Mouse (Mus musculus) ES-E14 (cell line): ENCODE results near the gene Gzme. TPM values are rescaled to one million over a fixed set of nuclear protein-coding genes. Genes with fewer than 3 reads are reported as not detected.
A peak's percentile ranks its signal among the peaks of the same experiment; 100 is the strongest.
"Not testable (repeated sequence)": the region's sequence is repeated elsewhere in the genome, so short reads cannot be mapped to it uniquely, and the experiment has no call there.

Source experiments
- DNase-seq: peaks from one replicate; pipeline ENCODE4 v3.0.0-alpha.2; 2013; ENCODE audit warnings: low read depth, low spot score
- H3K27ac ChIP-seq: 2 replicates; pipeline ENCODE4 v1.5.1; 2012; ENCODE audit warnings: low read depth, mild to moderate bottlenecking, low read length, moderate library complexity, mixed read lengths; ENCODE audit not compliant: poor library complexity, insufficient read depth, severe bottlenecking
- H3K36me3 ChIP-seq: 2 replicates; pipeline ENCODE4 v1.6.1; 2012; ENCODE audit warnings: mild to moderate bottlenecking, low read length, moderate library complexity, mixed read lengths; ENCODE audit not compliant: control insufficient read depth, poor library complexity, insufficient read depth, severe bottlenecking
- H3K4me1 ChIP-seq, 2 experiments: fragments of 150-350 bp in 1 of 2; sonication (generic) in 1 of 2; 2 replicates each; pipeline ENCODE4 v1.6.1; 2012; ENCODE audit warnings: low read length in 2 of 2, mild to moderate bottlenecking in 1 of 2, mixed read lengths in 1 of 2; ENCODE audit not compliant: control insufficient read depth in 2 of 2, insufficient read depth in 2 of 2, poor library complexity in 1 of 2
- H3K4me3 ChIP-seq, 2 experiments: fragments of 150-350 bp in 1 of 2; sonication (generic) in 1 of 2; 2 replicates each; pipeline ENCODE4 v1.5.1; 2012; ENCODE audit warnings: low read length in 2 of 2, low read depth in 1 of 2, mild to moderate bottlenecking in 1 of 2, mixed read lengths in 1 of 2; ENCODE audit not compliant: insufficient read depth in 1 of 2, poor library complexity in 1 of 2, severe bottlenecking in 1 of 2
- H3K9ac ChIP-seq: 2 replicates; pipeline ENCODE4 v1.6.1; 2012; ENCODE audit warnings: low read depth, mild to moderate bottlenecking, low read length, mixed read lengths; ENCODE audit not compliant: poor library complexity, insufficient read depth, severe bottlenecking
- H3K9me3 ChIP-seq: fragments of 150-350 bp; sonication (generic); 2 replicates; pipeline ENCODE4 v1.6.1; 2012; ENCODE audit warnings: low read depth, mild to moderate bottlenecking, low read length; ENCODE audit not compliant: control insufficient read depth, insufficient read depth
- CHD2 ChIP-seq: IDR thresholded peaks from 2 replicates; pipeline ENCODE4 v1.6.1; 2014; ENCODE audit warnings: mild to moderate bottlenecking, low read depth, low read length, inconsistent platforms
- HCFC1 ChIP-seq: IDR thresholded peaks from 2 replicates; pipeline ENCODE4 v1.6.1; 2012; ENCODE audit warnings: low read length, inconsistent platforms, borderline replicate concordance; ENCODE audit not compliant: insufficient read depth
- MAFK ChIP-seq: IDR thresholded peaks from 2 replicates; pipeline ENCODE4 v1.6.1; 2014; ENCODE audit warnings: mild to moderate bottlenecking, low read depth, low read length, inconsistent platforms; ENCODE audit not compliant: insufficient read depth
- ZC3H11A ChIP-seq: IDR thresholded peaks from 2 replicates; pipeline ENCODE4 v1.6.1; 2012; ENCODE audit warnings: low read depth, mild to moderate bottlenecking, inconsistent platforms, low read length, borderline replicate concordance
- ZNF384 ChIP-seq: IDR thresholded peaks from 2 replicates; pipeline ENCODE4 v1.6.1; 2012; ENCODE audit warnings: low read depth, low read length, inconsistent platforms
- in situ Hi-C, 2 experiments: fragments of 600-800 bp; cut with MboI; formaldehyde crosslinking; loops; one replicate each; pipeline ENCODE4 v1.15.1; 2025; ENCODE audit warnings: low sequenced_read_pairs in 2 of 2, inconsistent platforms in 1 of 2; ENCODE audit not compliant: unreplicated experiment in 2 of 2
- total RNA-seq: library from RNA; depleted of rRNA; stranded (reverse); fragments of 300-350 nt; gene quantifications from 2 replicates; pipeline ENCODE4 v1.2.3, GENCODE M21; 2012

The Gzme gene
- total RNA-seq, 1 experiment: 0.98 TPM

GRCm38 (mm10) chr14:56128341-56128740, 7.9 kb upstream of the Gzme start:
- Histone ChIP-seq H3K4me1 (no peaks in the 10 kb centered on the region), H3K27ac (no peak overlapping the region), H3K4me3 (no peak overlapping the region), H3K9ac (no peak overlapping the region), H3K36me3 (no peaks in the 10 kb centered on the region), H3K9me3 (no peaks in the 10 kb centered on the region)
- DNase-seq: peak; percentile 13
- TF ChIP-seq ZC3H11A (no peak), CHD2 (no peak)
- in situ Hi-C loops: no loop called here

GRCm38 (mm10) chr14:56123516-56123915, 3.1 kb upstream of the Gzme start:
- DNase-seq: no peak
- H3K4me3 ChIP-seq: no peak overlapping the region
- TF ChIP-seq CHD2 (no peak), HCFC1 (no peak), ZNF384 (no peak), ZC3H11A (no peak), MAFK (no peak)
- H3K4me1 ChIP-seq: no peaks in the 10 kb centered on the region
- no peaks in the 10 kb centered on the region for H3K36me3 ChIP-seq
- in situ Hi-C loops: no loop called here
- no peak overlapping the region for H3K27ac ChIP-seq
- no peaks in the 10 kb centered on the region for H3K9me3 ChIP-seq
- H3K9ac ChIP-seq: no peak overlapping the region

DNA sequence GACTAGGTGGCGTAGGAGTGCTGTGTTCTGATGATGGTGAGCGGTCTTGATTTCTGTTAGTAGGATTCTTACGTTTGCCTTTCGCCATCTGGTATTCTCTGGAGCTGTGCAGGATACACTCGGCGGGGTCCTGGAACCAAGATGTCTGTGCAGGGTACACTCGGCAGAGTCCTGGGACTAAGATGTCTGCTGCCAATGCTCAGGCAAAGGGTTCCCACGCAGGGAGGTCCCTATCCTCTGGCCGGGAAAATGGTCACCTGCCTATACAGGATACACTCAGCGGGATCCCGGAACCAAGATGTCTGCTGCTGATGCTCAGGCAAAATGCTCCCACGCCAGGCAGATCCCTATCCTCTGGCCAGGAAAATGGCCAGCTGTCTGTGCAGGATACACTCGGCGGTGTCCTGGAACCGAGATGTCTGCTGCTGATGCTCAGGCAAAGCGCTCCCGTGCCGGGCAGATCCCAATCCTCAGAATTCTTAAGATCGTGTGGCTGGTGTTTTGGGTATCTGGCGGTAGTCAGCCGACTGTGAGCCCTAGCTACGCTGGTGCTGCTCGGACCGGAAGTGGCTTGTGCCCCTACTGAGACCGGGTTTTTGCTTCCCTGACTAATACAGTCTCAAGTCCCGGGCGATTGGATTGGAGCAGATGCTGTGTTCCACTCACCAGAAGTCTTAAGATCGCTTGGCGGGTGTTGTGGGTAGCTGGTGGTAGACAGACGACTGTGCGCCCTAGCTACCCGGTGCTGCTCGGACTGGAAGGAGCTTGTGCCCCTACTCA, 4.7 kb downstream of the Gzme start:
- in situ Hi-C loops, H3K4me1 ChIP-seq, H3K36me3 ChIP-seq, H3K27ac ChIP-seq, DNase-seq, H3K9me3 ChIP-seq: not testable (repeated sequence)
- Histone ChIP-seq H3K9ac (peak overlapping the region; percentile 64; the same call in 1 of the 2 replicates), H3K4me3 (peak overlapping the region; percentile 65 to 82)
- 0 out of 2 replicates have a peak, but pooled peaks have one; percentile 29 for TF ChIP-seq ZNF384

- H3K9me3 ChIP-seq: no peaks in the 10 kb centered on the region
- H3K9ac ChIP-seq: no peak overlapping the region
- H3K4me1 ChIP-seq: no peaks in the 10 kb centered on the region
- no peak overlapping the region for H3K27ac ChIP-seq
- in situ Hi-C loops: no loop called here
- H3K36me3 ChIP-seq: no peaks in the 10 kb centered on the region
- DNase-seq: no peak
- TF ChIP-seq HCFC1: no peak
- H3K4me3 ChIP-seq: no peak overlapping the region
These were observed 14.8 kb downstream of the Gzme start for GRCm38 (mm10) chr14:56105447-56106180.

- Histone ChIP-seq H3K27ac (no peak overlapping the region), H3K9me3 (no peaks in the 10 kb centered on the region), H3K4me1 (no peaks in the 10 kb centered on the region), H3K4me3 (no peak overlapping the region), H3K36me3 (no peaks in the 10 kb centered on the region), H3K9ac (no peak overlapping the region)
- no peak for DNase-seq
- TF ChIP-seq ZNF384 (no peak), MAFK (no peak), ZC3H11A (no peak), CHD2 (no peak), HCFC1 (no peak)
- in situ Hi-C loops: no loop called here
These were observed 15.4 kb downstream of the Gzme start for GRCm38 (mm10) chr14:56105016-56105415.
